Mouse (Mus musculus): ENCODE data around the gene Ccr5. TPM values are rescaled to one million over a fixed set of nuclear protein-coding genes. Genes with fewer than 3 reads are reported as not detected.
"Not testable (repeated sequence)": the region's sequence is repeated elsewhere in the genome, so short reads cannot be mapped to it uniquely, and the experiment has no call there.

Ccr5 gene
- polyA plus RNA-seq, 1 experiment from 2014 or later = 0.44 TPM

GRCm38 (mm10) chr9:124112591-124113239 is 8.6 kb upstream of the Ccr5 start:
- no peaks in the 10 kb centered on the region for H3K27me3 ChIP-seq
- H3K4me3 ChIP-seq (replicated peaks) = no peak overlapping the region
- H3K9ac ChIP-seq = no peak overlapping the region
- H3K27ac ChIP-seq (replicated peaks) = no peak overlapping the region
- no peak for ATAC-seq (ENCODE audit: insufficient number of reproducible peaks, low FRiP score, low TSS enrichment, low read depth)
- WGBS = 85% methylated on average over 1 of the region's 1 CpGs
- H3K36me3 ChIP-seq = no peaks in the 10 kb centered on the region
- H3K4me1 ChIP-seq = no peaks in the 10 kb centered on the region
- no peaks in the 10 kb centered on the region for H3K9me3 ChIP-seq (replicated peaks)
- H3K4me2 ChIP-seq (replicated peaks) = no peak overlapping the region

- H3K36me3 ChIP-seq = no peaks in the 10 kb centered on the region
- H3K27ac ChIP-seq (replicated peaks) = no peak overlapping the region
- no peak for ATAC-seq (ENCODE audit: insufficient number of reproducible peaks, low FRiP score, low TSS enrichment, low read depth)
- no peaks in the 10 kb centered on the region for H3K9me3 ChIP-seq (replicated peaks)
- WGBS = 73% methylated on average over 1 of the region's 1 CpGs
- no peak overlapping the region for H3K4me2 ChIP-seq (replicated peaks)
- no peak overlapping the region for H3K9ac ChIP-seq
- H3K4me1 ChIP-seq = no peaks in the 10 kb centered on the region
- no peaks in the 10 kb centered on the region for H3K27me3 ChIP-seq
- H3K4me3 ChIP-seq (replicated peaks) = no peak overlapping the region
Observed at GRCm38 (mm10) chr9:124113777-124114176, 7.6 kb upstream of the Ccr5 start.

- H3K27me3 ChIP-seq = no peaks in the 10 kb centered on the region
- H3K36me3 ChIP-seq = no peaks in the 10 kb centered on the region
- no peak overlapping the region for H3K9ac ChIP-seq
- ATAC-seq (ENCODE audit: insufficient number of reproducible peaks, low FRiP score, low TSS enrichment, low read depth) = no peak
- no peak overlapping the region for H3K27ac ChIP-seq (replicated peaks)
- no peaks in the 10 kb centered on the region for H3K4me1 ChIP-seq
- WGBS = 80% methylated on average over 1 of the region's 1 CpGs
- no peak overlapping the region for H3K4me2 ChIP-seq (replicated peaks)
- H3K4me3 ChIP-seq (replicated peaks) = no peak overlapping the region
- H3K9me3 ChIP-seq (replicated peaks) = no peaks in the 10 kb centered on the region
Observed at GRCm38 (mm10) chr9:124118489-124118888, 2.9 kb upstream of the Ccr5 start.

GRCm38 (mm10) chr9:124125576-124125975 is 4.2 kb downstream of the Ccr5 start:
- Histone ChIP-seq H3K36me3 (no peaks in the 10 kb centered on the region), H3K4me1 (no peaks in the 10 kb centered on the region), H3K9me3 (replicated peaks) (no peaks in the 10 kb centered on the region), H3K4me2 (replicated peaks) (no peak overlapping the region), H3K4me3 (replicated peaks) (no peak overlapping the region), H3K9ac (no peak overlapping the region), H3K27ac (replicated peaks) (no peak overlapping the region), H3K27me3 (no peaks in the 10 kb centered on the region)
- ATAC-seq (ENCODE audit: insufficient number of reproducible peaks, low FRiP score, low TSS enrichment, low read depth) = no peak
- 82% methylated on average over 11 of the region's 11 CpGs for WGBS

- ATAC-seq (ENCODE audit: insufficient number of reproducible peaks, low FRiP score, low TSS enrichment, low read depth) = no peak
- no peaks in the 10 kb centered on the region for H3K4me1 ChIP-seq
- 37% methylated on average over 5 of the region's 5 CpGs for WGBS
- H3K4me3 ChIP-seq (replicated peaks) = no peak overlapping the region
- no peak overlapping the region for H3K4me2 ChIP-seq (replicated peaks)
- H3K27ac ChIP-seq (replicated peaks) = no peak overlapping the region
- H3K27me3 ChIP-seq = no peaks in the 10 kb centered on the region
- no peaks in the 10 kb centered on the region for H3K9me3 ChIP-seq (replicated peaks)
- no peak overlapping the region for H3K9ac ChIP-seq
- no peaks in the 10 kb centered on the region for H3K36me3 ChIP-seq
Observed at GRCm38 (mm10) chr9:124126373-124126772, 5.0 kb downstream of the Ccr5 start.

- no peak overlapping the region for H3K4me2 ChIP-seq (replicated peaks)
- H3K4me3 ChIP-seq (replicated peaks) = no peak overlapping the region
- no peaks in the 10 kb centered on the region for H3K36me3 ChIP-seq
- no peaks in the 10 kb centered on the region for H3K9me3 ChIP-seq (replicated peaks)
- H3K27ac ChIP-seq (replicated peaks) = no peak overlapping the region
- H3K4me1 ChIP-seq = no peaks in the 10 kb centered on the region
- 62% methylated on average over 4 of the region's 4 CpGs for WGBS
- no peak for ATAC-seq (ENCODE audit: insufficient number of reproducible peaks, low FRiP score, low TSS enrichment, low read depth)
- H3K27me3 ChIP-seq = no peaks in the 10 kb centered on the region
- H3K9ac ChIP-seq = no peak overlapping the region
Observed at GRCm38 (mm10) chr9:124127412-124127811, 6.1 kb downstream of the Ccr5 start.

GRCm38 (mm10) chr9:124128379-124128778 is 7.0 kb downstream of the Ccr5 start:
- no peak overlapping the region for H3K4me2 ChIP-seq (replicated peaks)
- no peaks in the 10 kb centered on the region for H3K4me1 ChIP-seq
- H3K9me3 ChIP-seq (replicated peaks) = no peaks in the 10 kb centered on the region
- H3K9ac ChIP-seq = no peak overlapping the region
- H3K27me3 ChIP-seq = no peaks in the 10 kb centered on the region
- H3K36me3 ChIP-seq = no peaks in the 10 kb centered on the region
- WGBS = 2% methylated on average over 1 of the region's 1 CpGs
- no peak overlapping the region for H3K27ac ChIP-seq (replicated peaks)
- ATAC-seq (ENCODE audit: insufficient number of reproducible peaks, low FRiP score, low TSS enrichment, low read depth) = no peak
- no peak overlapping the region for H3K4me3 ChIP-seq (replicated peaks)

GRCm38 (mm10) chr9:124132899-124133298 is 11.6 kb downstream of the Ccr5 start:
- not testable (repeated sequence) for H3K4me2 ChIP-seq (replicated peaks); H3K9me3 ChIP-seq (replicated peaks); H3K9ac ChIP-seq; H3K36me3 ChIP-seq; ATAC-seq (ENCODE audit: insufficient number of reproducible peaks, low FRiP score, low TSS enrichment, low read depth); H3K4me3 ChIP-seq (replicated peaks); H3K4me1 ChIP-seq; H3K27me3 ChIP-seq; H3K27ac ChIP-seq (replicated peaks)
- WGBS = 76% methylated on average over 2 of the region's 2 CpGs

- ATAC-seq (ENCODE audit: insufficient number of reproducible peaks, low FRiP score, low TSS enrichment, low read depth); H3K4me3 ChIP-seq (replicated peaks); H3K4me2 ChIP-seq (replicated peaks); H3K4me1 ChIP-seq; H3K9ac ChIP-seq; H3K36me3 ChIP-seq; H3K9me3 ChIP-seq (replicated peaks); H3K27me3 ChIP-seq; H3K27ac ChIP-seq (replicated peaks): not testable (repeated sequence)
- 87% methylated on average over 1 of the region's 1 CpGs for whole genome bisulfite sequencing
Observed at GRCm38 (mm10) chr9:124134919-124135318, 13.6 kb downstream of the Ccr5 start.

- Histone ChIP-seq H3K4me2 (replicated peaks) (no peak overlapping the region), H3K27me3 (no peaks in the 10 kb centered on the region), H3K9me3 (replicated peaks) (no peaks in the 10 kb centered on the region), H3K4me3 (replicated peaks) (no peak overlapping the region), H3K27ac (replicated peaks) (no peak overlapping the region), H3K9ac (no peak overlapping the region), H3K4me1 (no peaks in the 10 kb centered on the region), H3K36me3 (no peaks in the 10 kb centered on the region)
- 72% methylated on average over 11 of the region's 11 CpGs for WGBS
- no peak for ATAC-seq (ENCODE audit: insufficient number of reproducible peaks, low FRiP score, low TSS enrichment, low read depth)
Observed at GRCm38 (mm10) chr9:124137619-124138018, 16.3 kb downstream of the Ccr5 start.

GRCm38 (mm10) chr9:124138055-124138775 is 16.9 kb downstream of the Ccr5 start:
- Histone ChIP-seq H3K27ac (replicated peaks) (no peak overlapping the region), H3K4me2 (replicated peaks) (no peak overlapping the region), H3K9ac (no peak overlapping the region), H3K27me3 (no peaks in the 10 kb centered on the region), H3K36me3 (no peaks in the 10 kb centered on the region), H3K4me1 (no peaks in the 10 kb centered on the region), H3K4me3 (replicated peaks) (no peak overlapping the region), H3K9me3 (replicated peaks) (no peaks in the 10 kb centered on the region)
- no peak for ATAC-seq (ENCODE audit: insufficient number of reproducible peaks, low FRiP score, low TSS enrichment, low read depth)
- 36% methylated on average over 4 of the region's 4 CpGs for WGBS

GRCm38 (mm10) chr9:124143678-124144077 is 22.3 kb downstream of the Ccr5 start:
- WGBS = 71% methylated on average over 1 of the region's 1 CpGs
- H3K4me3 ChIP-seq (replicated peaks) = no peak overlapping the region
- no peak overlapping the region for H3K9ac ChIP-seq
- H3K4me1 ChIP-seq = no peaks in the 10 kb centered on the region
- H3K27ac ChIP-seq (replicated peaks) = no peak overlapping the region
- ATAC-seq (ENCODE audit: insufficient number of reproducible peaks, low FRiP score, low TSS enrichment, low read depth) = no peak
- no peaks in the 10 kb centered on the region for H3K9me3 ChIP-seq (replicated peaks)
- H3K27me3 ChIP-seq = no peaks in the 10 kb centered on the region
- no peaks in the 10 kb centered on the region for H3K36me3 ChIP-seq
- H3K4me2 ChIP-seq (replicated peaks) = no peak overlapping the region

Data from embryonic facial prominence, embryonic 15.5 days (tissue).